Mouse (Mus musculus): ENCODE measurements around the gene Tia1.

The Tia1 gene

GRCm38 (mm10) chr6:86437711-86438110 lies 33.7 kb downstream of the Tia1 start:
- DNase-seq: peak; percentile 28

- DNase-seq: peak; percentile 94
Observed at GRCm38 (mm10) chr6:86438272-86439118, 34.5 kb downstream of the Tia1 start, which contains the start of gene C87436. TSS of gene C87436 (plus strand) at chr6:86438374.

GRCm38 (mm10) chr6:86439119-86439496 lies 35.1 kb downstream of the Tia1 start:
- DNase-seq: no peak

- no peak for DNase-seq
Observed at GRCm38 (mm10) chr6:86439531-86439930, 35.5 kb downstream of the Tia1 start.

- DNase-seq: no peak
Observed at GRCm38 (mm10) chr6:86441571-86441970, 37.6 kb downstream of the Tia1 start.

GRCm38 (mm10) chr6:86445551-86445950 lies 41.5 kb downstream of the Tia1 start:
- DNase-seq: no peak

- DNase-seq: no peak
Observed at GRCm38 (mm10) chr6:86446927-86447568, 43.0 kb downstream of the Tia1 start.

GRCm38 (mm10) chr6:86456727-86457126 lies 52.7 kb downstream of the Tia1 start:
- no peak for DNase-seq

GRCm38 (mm10) chr6:86463079-86463478 lies 59.1 kb downstream of the Tia1 start:
- no peak for DNase-seq

GRCm38 (mm10) chr6:86471317-86471716 lies 67.3 kb downstream of the Tia1 start:
- no peak for DNase-seq

- DNase-seq: no peak
Observed at GRCm38 (mm10) chr6:86471760-86472099, 67.7 kb downstream of the Tia1 start.

- peak; percentile 100 for DNase-seq
Observed at GRCm38 (mm10) chr6:86472100-86472955, 68.3 kb downstream of the Tia1 start.

- no peak for DNase-seq
Observed at GRCm38 (mm10) chr6:86473077-86473476, 69.1 kb downstream of the Tia1 start.

GRCm38 (mm10) chr6:86474072-86474471 lies 70.1 kb downstream of the Tia1 start:
- DNase-seq: no peak

GRCm38 (mm10) chr6:86474646-86475181 lies 70.7 kb downstream of the Tia1 start:
- DNase-seq: no peak

GRCm38 (mm10) chr6:86475462-86476167 lies 71.6 kb downstream of the Tia1 start:
- no peak for DNase-seq

- no peak for DNase-seq
Observed at GRCm38 (mm10) chr6:86476931-86477330, 72.9 kb downstream of the Tia1 start.

GRCm38 (mm10) chr6:86479311-86479710 lies 75.3 kb downstream of the Tia1 start:
- DNase-seq: no peak

- no peak for DNase-seq
Observed at GRCm38 (mm10) chr6:86479816-86480188, 75.8 kb downstream of the Tia1 start.

- no peak for DNase-seq
Observed at GRCm38 (mm10) chr6:86480189-86480831, 76.3 kb downstream of the Tia1 start.

- no peak for DNase-seq
Observed at GRCm38 (mm10) chr6:86481871-86482270, 77.9 kb downstream of the Tia1 start.

Data from right cerebral cortex, postnatal 14 days (tissue).